Mouse (Mus musculus) cerebellum, adult 11 months (tissue): ENCODE data around the gene Clta.
A peak's percentile ranks its signal among the peaks of the same experiment; 100 is the strongest.
"Not testable (repeated sequence)": the region's sequence is repeated elsewhere in the genome, so short reads cannot be mapped to it uniquely, and the experiment has no call there.

Source experiments
- DNase-seq: peaks from one replicate; pipeline ENCODE4 v3.0.0; 2022

Gene Clta

GRCm38 (mm10) chr4:44028303-44029135 lies 24.3 kb downstream of the Clta start:
- no peak for DNase-seq

GRCm38 (mm10) chr4:44029661-44030066 lies 25.4 kb downstream of the Clta start:
- DNase-seq, result peak; percentile 46

GRCm38 (mm10) chr4:44031521-44031920 lies 27.3 kb downstream of the Clta start:
- DNase-seq, result peak; percentile 35

- no peak for DNase-seq
These were observed 32.2 kb downstream of the Clta start for GRCm38 (mm10) chr4:44036455-44036854.

GRCm38 (mm10) chr4:44040802-44041201 lies 36.5 kb downstream of the Clta start:
- no peak for DNase-seq

- DNase-seq, result no peak
These were observed 38.2 kb downstream of the Clta start for GRCm38 (mm10) chr4:44042429-44042828.

GRCm38 (mm10) chr4:44043182-44043581 lies 38.9 kb downstream of the Clta start:
- DNase-seq, result not testable (repeated sequence)

GRCm38 (mm10) chr4:44044685-44045356 lies 40.6 kb downstream of the Clta start:
- no peak for DNase-seq

- no peak for DNase-seq
These were observed 41.8 kb downstream of the Clta start for GRCm38 (mm10) chr4:44046066-44046465.

GRCm38 (mm10) chr4:44049812-44050211 lies 45.6 kb downstream of the Clta start:
- no peak for DNase-seq

- no peak for DNase-seq
These were observed 55.4 kb downstream of the Clta start for GRCm38 (mm10) chr4:44059674-44060073.

- no peak for DNase-seq
These were observed 57.8 kb downstream of the Clta start for GRCm38 (mm10) chr4:44062062-44062461.

GRCm38 (mm10) chr4:44062816-44063215 lies 58.6 kb downstream of the Clta start:
- no peak for DNase-seq

- DNase-seq, result peak; percentile 79
These were observed 61.2 kb downstream of the Clta start for GRCm38 (mm10) chr4:44065355-44066025.

GRCm38 (mm10) chr4:44066891-44067290 lies 62.6 kb downstream of the Clta start:
- DNase-seq, result no peak

GRCm38 (mm10) chr4:44068736-44069135 lies 64.5 kb downstream of the Clta start:
- DNase-seq, result no peak

- DNase-seq, result no peak
These were observed 65.2 kb downstream of the Clta start for GRCm38 (mm10) chr4:44069411-44069810.

- no peak for DNase-seq
These were observed 66.4 kb downstream of the Clta start for GRCm38 (mm10) chr4:44070641-44071040.

- DNase-seq, result no peak
These were observed 67.5 kb downstream of the Clta start for GRCm38 (mm10) chr4:44071741-44072145.

- DNase-seq, result peak; percentile 86
These were observed 68.1 kb downstream of the Clta start for GRCm38 (mm10) chr4:44072146-44072872.

GRCm38 (mm10) chr4:44072873-44073441 lies 68.7 kb downstream of the Clta start:
- DNase-seq, result no peak

GRCm38 (mm10) chr4:44073799-44074198 lies 69.5 kb downstream of the Clta start:
- DNase-seq, result no peak

GRCm38 (mm10) chr4:44074422-44074821 lies 70.2 kb downstream of the Clta start:
- no peak for DNase-seq
